Mouse (Mus musculus): ENCODE measurements around the gene Hexim2.

GRCm38 (mm10) chr11:103133456-103134185 is 1.4 kb downstream of the Hexim2 start:
- TF ChIP-seq CTCF (IDR thresholded peaks at IDR 0.05; ENCODE audit: borderline replicate concordance, extremely low read depth, insufficient read depth, insufficient read length) (no peak), POLR2A (IDR thresholded peaks at IDR 0.05; ENCODE audit: borderline replicate concordance, extremely low read depth, insufficient read depth, insufficient read length, poor library complexity, severe bottlenecking) (no peak)

All from brain, embryonic 14.5 days (tissue).